Mouse (Mus musculus) thymus, postnatal 10 days (tissue): ENCODE measurements around the gene Serpind1.

Source experiments
- DNase-seq, 2 experiments: peaks; one replicate each; pipeline ENCODE4 v3.0.0; 2021; ENCODE audit warnings: low spot score in 2 of 2

Serpind1 gene

DNA sequence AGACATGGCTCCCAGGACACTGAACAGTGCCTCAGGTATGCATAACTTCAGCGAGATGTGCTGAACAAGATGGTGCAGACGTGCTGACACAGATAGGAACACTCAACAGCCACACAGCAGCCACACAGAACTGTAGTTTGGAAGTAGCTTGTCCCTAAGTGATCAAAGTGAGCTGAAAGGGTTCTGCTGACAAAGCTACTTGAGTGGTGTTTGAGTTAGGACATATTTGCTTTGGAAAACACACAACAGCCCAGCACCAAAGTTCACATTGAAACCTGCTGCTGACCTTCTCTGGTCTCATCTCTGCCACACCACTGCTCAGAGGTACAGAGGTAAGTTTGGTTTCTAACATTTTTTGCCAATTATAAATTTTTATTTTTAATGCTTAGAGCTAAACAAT is at the start of gene Serpind1:
Serpind1 (plus strand) TSS at position 256 of the 400 bp plus-strand sequence.
- DNase-seq: no peak

DNA sequence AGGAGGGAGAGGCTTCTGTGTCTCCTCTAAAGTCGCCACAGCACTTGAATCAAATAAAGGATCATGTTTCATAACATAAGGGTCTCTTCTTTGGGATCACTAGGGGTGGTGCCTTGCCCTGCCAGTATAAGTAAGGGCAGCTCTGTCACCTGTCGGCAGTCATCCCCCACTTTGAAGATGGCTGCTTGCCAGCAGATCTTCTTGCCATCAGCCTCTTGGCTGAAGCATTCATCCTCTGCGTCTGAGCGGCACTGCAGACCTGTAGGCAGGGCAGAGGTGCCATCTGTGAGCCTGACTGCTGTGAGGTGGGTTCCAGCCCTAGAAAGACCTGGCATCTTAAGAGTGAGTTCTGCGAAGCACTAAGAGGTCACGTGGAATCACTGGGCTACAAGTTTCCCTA is 48.0 kb upstream of the Serpind1 start:
- no peak for DNase-seq

GRCm38 (mm10) chr16:17287103-17287502 is 44.1 kb upstream of the Serpind1 start:
- no peak for DNase-seq

DNA sequence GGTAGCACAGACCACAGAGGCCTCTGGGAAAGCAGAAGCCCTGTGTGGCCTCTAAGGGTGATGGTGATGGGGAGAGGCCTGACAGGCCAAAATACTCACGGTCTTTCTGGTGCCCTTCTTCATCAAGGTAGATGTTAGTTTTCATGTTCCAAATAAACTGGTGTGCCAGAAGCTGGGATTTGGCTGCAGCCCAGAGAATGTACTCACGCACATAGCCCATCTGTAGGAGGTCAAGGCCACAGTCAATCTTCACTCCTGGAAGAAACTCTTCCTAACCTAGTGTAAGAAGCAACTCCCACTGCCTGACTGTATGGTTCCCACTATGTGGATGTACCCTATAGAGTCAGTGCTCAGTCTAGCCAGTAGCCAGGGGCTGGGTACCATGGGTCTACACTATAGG is 40.2 kb upstream of the Serpind1 start:
- DNase-seq: no peak

GRCm38 (mm10) chr16:17292751-17293150 is 38.4 kb upstream of the Serpind1 start:
- DNase-seq: peak; percentile 56 to 89

DNA sequence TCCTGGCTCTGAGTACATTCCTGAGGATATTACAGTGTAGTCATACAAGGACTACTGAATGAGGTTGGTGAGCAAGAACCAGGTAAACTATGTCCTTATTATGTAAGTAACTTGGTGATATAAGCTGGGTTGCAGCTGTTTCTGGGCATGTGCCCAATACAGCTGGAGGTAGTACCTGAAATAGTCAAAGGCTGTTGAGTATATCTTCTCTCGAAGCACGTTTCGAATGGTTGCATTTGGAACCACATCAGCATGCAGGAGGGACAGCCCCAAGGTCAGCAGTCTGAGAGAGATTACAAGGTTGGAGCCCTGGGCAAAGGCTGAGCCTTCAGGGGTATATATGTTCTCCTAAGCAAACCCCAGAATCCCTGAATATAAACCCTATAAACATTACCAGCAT is 30.4 kb upstream of the Serpind1 start:
- DNase-seq: no peak

DNA sequence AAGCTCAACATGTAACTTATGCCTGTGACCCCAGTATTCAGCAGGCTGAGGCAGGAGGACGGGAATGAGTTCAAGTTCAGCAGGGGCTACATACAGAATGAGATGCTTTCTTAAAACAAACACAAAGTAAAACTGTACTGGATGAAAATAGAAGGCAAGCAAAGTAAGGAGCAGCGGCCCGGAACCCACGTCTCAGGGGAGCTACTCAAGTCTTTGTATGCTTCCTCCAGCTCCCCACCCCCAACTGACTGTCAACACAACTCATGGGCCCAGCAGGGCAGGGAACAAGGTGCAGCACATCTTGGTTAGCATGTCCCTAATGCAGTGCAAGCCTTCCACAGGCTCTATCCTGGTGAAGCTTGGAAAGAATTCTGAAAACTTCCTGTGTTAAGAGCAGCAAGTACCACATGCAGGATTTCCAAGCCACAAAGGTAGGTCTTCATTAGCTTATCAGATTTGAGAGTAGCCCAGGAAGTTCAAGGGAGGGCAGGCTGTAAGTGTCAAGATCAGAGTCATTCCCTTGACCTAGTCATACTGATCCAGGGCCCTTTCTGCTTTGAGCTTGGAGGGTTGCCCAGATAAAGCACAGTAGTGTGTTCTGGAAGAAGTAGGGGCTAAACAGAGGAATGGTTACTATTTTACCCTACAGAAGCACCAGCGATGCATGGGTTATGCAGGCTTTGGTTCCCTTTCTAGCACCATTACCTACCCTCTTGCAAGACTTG is 27.5 kb upstream of the Serpind1 start:
- no peak for DNase-seq

GRCm38 (mm10) chr16:17307461-17307860 is 23.7 kb upstream of the Serpind1 start:
- DNase-seq: no peak

DNA sequence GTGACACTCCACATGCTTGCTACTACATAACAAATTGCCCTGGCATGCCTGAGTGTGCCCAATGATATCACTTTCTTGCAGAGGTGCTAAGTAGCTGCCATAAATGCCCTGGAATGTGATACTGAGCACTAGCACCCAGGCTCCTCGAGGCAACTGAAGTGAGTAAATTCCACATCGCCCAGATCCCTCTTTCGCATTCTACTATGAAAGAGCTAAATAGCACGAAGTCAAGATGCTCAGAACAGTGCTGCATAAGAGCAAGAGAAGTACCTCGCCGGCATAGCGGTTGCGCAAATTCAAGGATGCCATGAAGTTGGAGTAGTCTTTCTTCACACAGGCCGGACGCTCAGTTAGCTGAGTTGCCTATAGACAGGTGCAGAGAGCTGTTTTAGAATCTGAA is 22.1 kb upstream of the Serpind1 start:
- DNase-seq: no peak

DNA sequence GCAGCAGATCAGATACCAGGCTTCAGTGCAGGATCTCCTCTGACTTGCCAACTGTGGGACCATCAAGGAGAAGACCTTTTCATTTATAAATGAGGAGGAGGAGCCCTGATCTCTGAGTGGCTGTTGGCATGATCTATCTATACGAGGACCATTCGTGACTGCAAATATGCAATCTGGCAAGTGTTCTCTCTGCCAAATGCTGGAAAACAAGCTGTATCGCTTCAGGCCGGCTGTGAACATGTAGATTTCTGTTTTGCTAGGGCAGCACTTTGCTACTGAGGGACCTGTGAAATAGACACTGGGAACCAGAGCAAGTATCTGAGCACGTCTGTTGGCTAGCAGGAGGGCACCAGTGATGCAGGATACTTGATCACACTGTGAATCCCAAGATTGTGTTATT is 18.6 kb upstream of the Serpind1 start:
- no peak for DNase-seq

- no peak for DNase-seq
These were observed 14.6 kb upstream of the Serpind1 start for GRCm38 (mm10) chr16:17316554-17316953.

- DNase-seq: no peak
These were observed 9.7 kb upstream of the Serpind1 start for GRCm38 (mm10) chr16:17321481-17321880.

- DNase-seq: no peak
These were observed 6.4 kb upstream of the Serpind1 start for GRCm38 (mm10) chr16:17324745-17325144.

DNA sequence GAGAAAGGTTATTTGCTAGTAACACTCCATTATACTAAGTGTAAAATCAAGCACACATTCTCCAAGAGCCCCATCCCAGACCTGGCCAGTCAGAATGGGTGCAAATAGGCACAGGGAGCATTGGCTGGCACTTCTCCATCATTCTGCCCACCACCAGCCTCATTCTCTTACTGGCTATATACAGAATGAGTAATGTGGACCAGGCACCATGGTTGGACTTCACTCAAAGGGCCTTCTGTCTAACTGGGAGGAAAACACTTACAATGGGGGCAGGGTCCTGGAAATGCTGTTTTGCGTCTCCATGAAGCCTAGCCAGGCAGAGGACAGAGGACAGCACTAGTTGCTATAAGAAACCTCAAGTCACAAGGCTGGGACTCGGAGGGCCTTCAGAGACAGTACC is 5.1 kb upstream of the Serpind1 start:
- DNase-seq: no peak

DNA sequence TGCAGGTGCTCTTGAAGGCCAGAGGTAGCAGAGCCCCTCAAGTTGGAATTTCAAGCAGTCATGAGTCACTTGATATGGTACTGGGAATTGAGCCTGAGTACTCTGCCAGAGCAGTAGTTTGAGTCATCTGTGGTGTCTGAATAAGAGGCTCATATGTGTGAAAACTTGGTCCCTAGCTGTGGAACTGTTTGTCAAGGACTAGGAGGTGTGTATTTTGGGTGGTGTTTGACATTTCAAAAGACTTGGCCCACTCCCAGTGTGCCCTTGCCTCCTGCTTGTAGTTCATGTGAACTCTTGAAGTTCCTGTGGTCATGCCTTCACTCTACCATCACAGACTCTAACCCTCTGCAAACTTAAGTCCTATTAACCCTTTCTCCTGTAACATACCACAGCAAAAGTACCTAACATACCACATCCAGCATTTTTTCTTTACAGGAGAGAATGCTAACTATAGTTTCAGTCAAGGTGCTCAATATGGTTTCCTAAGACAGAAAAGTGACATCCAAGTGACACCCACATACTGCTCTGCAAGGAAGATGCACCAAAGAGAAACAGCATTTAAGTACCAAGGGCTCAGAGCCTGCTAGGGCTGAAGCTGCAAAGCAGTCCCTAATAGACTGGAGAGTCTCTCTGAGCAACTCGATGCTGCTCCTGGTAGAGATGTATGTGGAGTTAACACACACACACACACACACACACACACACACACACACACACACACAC is 1.2 kb upstream of the Serpind1 start:
- no peak for DNase-seq

- DNase-seq: no peak
These were observed 684 bp downstream of the Serpind1 start for GRCm38 (mm10) chr16:17331855-17332254.

- no peak for DNase-seq
These were observed 3.4 kb downstream of the Serpind1 start for GRCm38 (mm10) chr16:17334574-17334973.

DNA sequence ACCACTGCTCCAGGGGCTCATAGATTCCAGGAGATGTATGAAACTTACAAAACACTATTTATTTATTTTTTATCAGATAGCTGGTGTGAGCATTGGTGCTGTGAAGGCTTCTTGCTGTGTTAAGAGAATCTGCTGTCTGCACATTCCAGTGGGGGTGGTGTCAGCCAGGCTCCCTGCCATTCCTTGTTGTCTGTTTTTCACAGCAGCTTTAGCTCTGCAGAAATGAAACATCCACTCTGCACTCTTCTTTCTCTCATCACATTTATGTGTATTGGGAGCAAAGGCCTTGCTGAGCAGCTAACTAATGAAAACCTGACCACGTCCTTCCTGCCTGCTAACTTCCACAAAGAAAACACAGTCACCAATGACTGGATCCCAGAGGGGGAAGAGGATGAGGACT is 4.9 kb downstream of the Serpind1 start:
- no peak for DNase-seq

DNA sequence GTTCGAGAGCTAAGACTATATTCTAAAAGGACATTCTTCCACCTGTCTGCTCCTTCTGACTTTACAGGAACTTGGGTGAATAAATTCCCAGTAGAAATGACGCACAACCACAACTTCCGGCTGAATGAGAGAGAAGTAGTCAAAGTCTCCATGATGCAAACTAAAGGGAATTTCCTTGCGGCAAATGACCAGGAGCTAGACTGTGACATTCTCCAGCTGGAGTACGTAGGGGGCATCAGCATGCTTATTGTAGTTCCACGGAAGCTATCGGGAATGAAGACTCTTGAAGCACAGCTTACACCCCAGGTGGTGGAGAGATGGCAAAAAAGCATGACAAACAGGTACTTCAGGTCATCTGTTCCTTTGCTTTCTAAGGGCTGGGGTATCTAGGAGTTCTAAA is 8.5 kb downstream of the Serpind1 start:
- DNase-seq: no peak

GRCm38 (mm10) chr16:17340705-17341104 is 9.5 kb downstream of the Serpind1 start:
- no peak for DNase-seq

- DNase-seq: no peak
These were observed 10.7 kb downstream of the Serpind1 start for GRCm38 (mm10) chr16:17341847-17342246.

GRCm38 (mm10) chr16:17345141-17345812 is 14.1 kb downstream of the Serpind1 start:
- DNase-seq: no peak

DNA sequence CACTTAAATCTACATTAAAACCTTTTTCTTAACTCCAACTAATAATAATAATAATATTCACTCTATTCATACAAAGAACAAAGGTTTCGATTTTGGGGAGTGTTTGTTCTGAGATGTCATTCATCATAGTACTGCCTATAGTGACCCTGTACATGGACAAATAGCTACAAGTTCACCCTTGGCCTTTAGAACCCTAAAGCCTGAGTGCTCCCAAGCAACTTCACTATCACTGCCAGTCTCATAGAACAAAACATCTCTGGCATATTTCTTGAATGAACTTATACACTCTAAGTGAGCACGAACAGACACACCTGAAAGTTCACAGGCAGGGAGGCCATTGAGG is 14.6 kb downstream of the Serpind1 start:
- no peak for DNase-seq
